Mouse (Mus musculus) stomach, postnatal 0 days (tissue): ENCODE data around the gene Xirp2. TPM values are rescaled to one million over a fixed set of nuclear protein-coding genes. Genes with fewer than 3 reads are reported as not detected.
"Not testable (repeated sequence)": the region's sequence is repeated elsewhere in the genome, so short reads cannot be mapped to it uniquely, and the experiment has no call there.

Source experiments
- ATAC-seq: fragments of 200-750 bp; cut with Nextera tagmentation; 2 replicates; pipeline ENCODE4 v1.8.0; 2017; ENCODE audit not compliant: low FRiP score, low TSS enrichment
- DNase-seq: peaks from one replicate; pipeline ENCODE4 v3.0.0-alpha.2; 2016; ENCODE audit warnings: low spot score
- H3K27ac ChIP-seq: fragments of 300-500 bp; sonication (generic); replicated peaks from 2 replicates; pipeline ENCODE4 v1.5.1; 2014; ENCODE audit warnings: mild to moderate bottlenecking, control low read depth
- H3K27me3 ChIP-seq: fragments of 300-500 bp; sonication (generic); 2 replicates; pipeline ENCODE4 v1.6.1; 2014; ENCODE audit warnings: low read length; ENCODE audit not compliant: control insufficient read depth, insufficient read depth
- H3K36me3 ChIP-seq: fragments of 300-500 bp; sonication (generic); 2 replicates; pipeline ENCODE4 v1.6.1; 2014; ENCODE audit warnings: low read length, mixed read lengths; ENCODE audit not compliant: control insufficient read depth, insufficient read depth
- H3K4me1 ChIP-seq: fragments of 300-500 bp; sonication (generic); replicated peaks from 2 replicates; pipeline ENCODE4 v1.6.1; 2014; ENCODE audit warnings: antibody characterized with exemption; ENCODE audit not compliant: control insufficient read depth, insufficient read depth
- H3K4me2 ChIP-seq: fragments of 300-500 bp; sonication (generic); replicated peaks from 2 replicates; pipeline ENCODE4 v1.6.1; 2014; ENCODE audit warnings: low read depth, mild to moderate bottlenecking, control low read depth, moderate library complexity
- H3K4me3 ChIP-seq: fragments of 300-500 bp; sonication (generic); 2 replicates; pipeline ENCODE4 v1.5.1; 2014; ENCODE audit warnings: low read depth, low read length, control low read depth
- H3K9ac ChIP-seq: fragments of 300-500 bp; sonication (generic); 2 replicates; pipeline ENCODE4 v1.6.1; 2014; ENCODE audit warnings: mild to moderate bottlenecking, low read length, control low read depth, mixed read lengths
- H3K9me3 ChIP-seq: fragments of 300-500 bp; sonication (generic); 2 replicates; pipeline ENCODE4 v1.6.1; 2016; ENCODE audit warnings: low read length; ENCODE audit not compliant: control insufficient read depth
- CTCF ChIP-seq: IDR thresholded peaks from 2 replicates; pipeline ENCODE4 v1.5.1; 2016; ENCODE audit warnings: antibody characterized with exemption, low read depth, mild to moderate bottlenecking, moderate library complexity
- EP300 ChIP-seq: optimal IDR thresholded peaks from 2 replicates; pipeline ENCODE3; 2016; ENCODE audit warnings: antibody characterized with exemption
- WGBS: fragments of 180-500 bp; shearing (Covaris S2); extraction: QIAGEN DNeasy Blood & Tissue Kit; methylation state at CpG from one replicate; pipeline ENCODE4 v1.1.7; 2014; 5-methylcytosine and 5-hydroxymethylcytosine counted together
- polyA plus RNA-seq: library from polyadenylated mRNA; unstranded; fragments of >200 nt; fragmentation: Nextera tagmentation; extraction: Ambion mirVana; gene quantifications from 2 replicates; pipeline ENCODE4 v1.2.1, GENCODE M21; 2015

Xirp2 gene
- polyA plus RNA-seq, 1 experiment from 2014 or later, result 0.01 TPM

- DNase-seq, result no peak
- Histone ChIP-seq H3K9me3 (no peaks in the 10 kb centered on the region), H3K4me2 (no peak overlapping the region), H3K27ac (no peak overlapping the region), H3K4me3 (no peak overlapping the region), H3K36me3 (no peaks in the 10 kb centered on the region), H3K4me1 (no peaks in the 10 kb centered on the region), H3K27me3 (no peaks in the 10 kb centered on the region), H3K9ac (no peak overlapping the region)
- 43% methylated on average over 1 of the region's 1 CpGs for WGBS
- TF ChIP-seq CTCF (no peak), EP300 (no peak)
- no peak for ATAC-seq
Measured at GRCm38 (mm10) chr2:67446772-67447171, 970 bp downstream of the Xirp2 start.

GRCm38 (mm10) chr2:67447206-67447605 is 1.4 kb downstream of the Xirp2 start:
- Histone ChIP-seq H3K9me3 (no peaks in the 10 kb centered on the region), H3K9ac (no peak overlapping the region), H3K36me3 (no peaks in the 10 kb centered on the region), H3K4me1 (no peaks in the 10 kb centered on the region), H3K27me3 (no peaks in the 10 kb centered on the region), H3K4me2 (peak overlapping the region; percentile 20; the same call in 1 of the 2 replicates), H3K27ac (no peak overlapping the region), H3K4me3 (peak overlapping the region; percentile 23)
- no peak for ATAC-seq
- WGBS, result 49% methylated on average over 12 of the region's 12 CpGs
- no peak for DNase-seq
- TF ChIP-seq EP300 (no peak), CTCF (no peak)

- H3K4me3 ChIP-seq, result no peak overlapping the region
- no peak overlapping the region for H3K4me2 ChIP-seq
- no peaks in the 10 kb centered on the region for H3K27me3 ChIP-seq
- no peak overlapping the region for H3K9ac ChIP-seq
- WGBS, result 83% methylated on average over 3 of the region's 3 CpGs
- H3K36me3 ChIP-seq, result no peaks in the 10 kb centered on the region
- DNase-seq (no peak), ATAC-seq (no peak)
- no peak for TF ChIP-seq CTCF
- H3K9me3 ChIP-seq, result no peaks in the 10 kb centered on the region
- no peak overlapping the region for H3K27ac ChIP-seq
- H3K4me1 ChIP-seq, result no peaks in the 10 kb centered on the region
Measured at GRCm38 (mm10) chr2:67460857-67461256, 15.1 kb downstream of the Xirp2 start.

- Histone ChIP-seq H3K27me3 (no peaks in the 10 kb centered on the region), H3K36me3 (no peaks in the 10 kb centered on the region), H3K9me3 (no peaks in the 10 kb centered on the region), H3K4me1 (no peaks in the 10 kb centered on the region), H3K9ac (no peak overlapping the region), H3K4me3 (no peak overlapping the region), H3K27ac (no peak overlapping the region), H3K4me2 (no peak overlapping the region)
- WGBS, result 86% methylated on average over 7 of the region's 7 CpGs
- ATAC-seq (no peak), DNase-seq (no peak)
- no peak for TF ChIP-seq EP300
- no peak for TF ChIP-seq CTCF
Measured at GRCm38 (mm10) chr2:67467036-67467435, 21.2 kb downstream of the Xirp2 start.

- H3K36me3 ChIP-seq, H3K27me3 ChIP-seq, H3K4me2 ChIP-seq, H3K9ac ChIP-seq, ATAC-seq, DNase-seq, H3K4me1 ChIP-seq, H3K4me3 ChIP-seq, H3K27ac ChIP-seq, H3K9me3 ChIP-seq: not testable (repeated sequence)
- 56% methylated on average over 5 of the region's 5 CpGs for WGBS
Measured at GRCm38 (mm10) chr2:67470030-67470429, 24.2 kb downstream of the Xirp2 start.

- H3K9ac ChIP-seq, result no peak overlapping the region
- ATAC-seq (no peak), DNase-seq (peak; percentile 21)
- no peak overlapping the region for H3K4me2 ChIP-seq
- no peak overlapping the region for H3K27ac ChIP-seq
- H3K4me3 ChIP-seq, result no peak overlapping the region
- no peaks in the 10 kb centered on the region for H3K9me3 ChIP-seq
- no peak for TF ChIP-seq EP300
- peak; percentile 80 for TF ChIP-seq CTCF
- no peaks in the 10 kb centered on the region for H3K4me1 ChIP-seq
- no peaks in the 10 kb centered on the region for H3K27me3 ChIP-seq
- no peaks in the 10 kb centered on the region for H3K36me3 ChIP-seq
- WGBS, result 19% methylated on average over 6 of the region's 6 CpGs
Measured at GRCm38 (mm10) chr2:67477753-67478152, 32.0 kb downstream of the Xirp2 start.
